In genomic region chr2:155619817-155620216, GRCm38 (mm10) we compare ENCODE assay signal across 8 mouse cellular contexts. TPM values are rescaled to one million over a fixed set of nuclear protein-coding genes. Genes with fewer than 3 reads are reported as not detected.
A peak's percentile ranks its signal among the peaks of the same experiment; 100 is the strongest.
DNase-seq lines count a peak whose midpoint lies in the region; ATAC-seq and TF ChIP-seq lines count a peak whose summit lies in the region.

No protein-coding gene starts in this region.

- H3K36me3 ChIP-seq in neural tube, embryonic 15.5 days = no peaks in the 10 kb centered on the region
- H3K36me3 ChIP-seq in heart, adult 2 months (ENCODE audit: control insufficient read depth, insufficient read depth, low read length) = no peaks in the 10 kb centered on the region
- no peaks in the 10 kb centered on the region for H3K36me3 ChIP-seq in limb, embryonic 14.5 days (ENCODE audit: control insufficient read depth, insufficient read depth, low read length)
- H3K36me3 ChIP-seq in midbrain, embryonic 16.5 days (ENCODE audit: control insufficient read depth, insufficient read depth, low read length) = no peaks in the 10 kb centered on the region

- no peak for TF ChIP-seq EP300 in heart, adult 2 months (IDR thresholded peaks at IDR 0.05; ENCODE audit: insufficient read depth, low read depth, low read length)

- ATAC-seq in neural tube, embryonic 15.5 days (ENCODE audit: low FRiP score) = no peak
- peak; percentile 72 for ATAC-seq in limb, embryonic 14.5 days (ENCODE audit: low FRiP score, low read depth)
- 0 out of 2 replicates have a peak, but pooled peaks have one; percentile 39 for ATAC-seq in midbrain, embryonic 16.5 days

- DNase-seq in neural tube, embryonic 10.5 days (ENCODE audit: extremely low spot score, low spot score) = peak; percentile 88
- DNase-seq in embryo, embryonic 9.5 days (ENCODE audit: extremely low spot score) = peak; percentile 85
- peak; percentile 78 to 89 for DNase-seq in heart, adult 2 months
- DNase-seq in kidney, adult 8-10 months = peak; percentile 80 to 90
- DNase-seq in limb, embryonic 14.5 days (ENCODE audit: low spot score) = peak; percentile 80
- DNase-seq in spleen, postnatal 14 days (ENCODE audit: low spot score in 2 of 2) = peak; percentile 77 to 87

- H3K4me3 ChIP-seq in neural tube, embryonic 15.5 days (replicated peaks) = no peak overlapping the region
- no peak overlapping the region for H3K4me3 ChIP-seq in heart, adult 2 months
- no peak overlapping the region for H3K4me3 ChIP-seq in limb, embryonic 14.5 days (replicated peaks; ENCODE audit: low read length)
- no peak overlapping the region for H3K4me3 ChIP-seq in midbrain, embryonic 16.5 days (ENCODE audit: low read depth, low read length)

- no peaks in the 10 kb centered on the region; the same call in 1 of the 2 replicates for H3K27me3 ChIP-seq in neural tube, embryonic 15.5 days (replicated peaks)
- no peaks in the 10 kb centered on the region for H3K27me3 ChIP-seq in heart, adult 2 months (ENCODE audit: control insufficient read depth, insufficient read depth, low read length)
- no peaks in the 10 kb centered on the region for H3K27me3 ChIP-seq in limb, embryonic 14.5 days (ENCODE audit: control insufficient read depth, insufficient read depth, low read length)
- no peaks in the 10 kb centered on the region; the same call in 1 of the 2 replicates for H3K27me3 ChIP-seq in midbrain, embryonic 16.5 days (ENCODE audit: control insufficient read depth, insufficient read depth, low read depth, low read length)

- H3K4me2 ChIP-seq in neural tube, embryonic 15.5 days = no peak overlapping the region
- H3K4me2 ChIP-seq in limb, embryonic 14.5 days (replicated peaks; ENCODE audit: low read depth, low read length, severe bottlenecking) = no peak overlapping the region
- H3K4me2 ChIP-seq in midbrain, embryonic 16.5 days (ENCODE audit: low read length) = no peak overlapping the region

- no peaks in the 10 kb centered on the region for H3K4me1 ChIP-seq in neural tube, embryonic 15.5 days
- H3K4me1 ChIP-seq in heart, adult 2 months (ENCODE audit: control insufficient read depth, insufficient read depth, low read length) = no peaks in the 10 kb centered on the region
- no peaks in the 10 kb centered on the region for H3K4me1 ChIP-seq in limb, embryonic 14.5 days (ENCODE audit: control insufficient read depth, insufficient read depth, low read length)
- no peaks in the 10 kb centered on the region for H3K4me1 ChIP-seq in midbrain, embryonic 16.5 days (ENCODE audit: control insufficient read depth, insufficient read depth, low read length)

- no peaks in the 10 kb centered on the region for H3K79me2 ChIP-seq in heart, adult 2 months (replicated peaks; ENCODE audit: control insufficient read depth, insufficient read depth, low read length)

- H3K9ac ChIP-seq in neural tube, embryonic 15.5 days (replicated peaks) = no peak overlapping the region
- no peak overlapping the region for H3K9ac ChIP-seq in heart, adult 2 months (ENCODE audit: low read depth, low read length)
- H3K9ac ChIP-seq in limb, embryonic 14.5 days (ENCODE audit: low read depth, low read length, severe bottlenecking) = no peak overlapping the region
- no peak overlapping the region for H3K9ac ChIP-seq in midbrain, embryonic 16.5 days (ENCODE audit: low read depth, low read length)

- intact Hi-C loops in heart, adult 2 months (cut with DNase I) = loop anchor here (1.0 to 2.0 kb wide), 3 partner anchors 23 to 108 kb away; no protein-coding TSS in a partner anchor

- TF ChIP-seq CTCF in heart, adult 2 months (IDR thresholded peaks at IDR 0.05) = peak; percentile 92

- WGBS in neural tube, embryonic 15.5 days = 20% methylated on average over 8 of the region's 8 CpGs
- WGBS in heart, adult 2 months = 17% methylated on average over 8 of the region's 8 CpGs
- 22% methylated on average over 8 of the region's 8 CpGs for WGBS in limb, embryonic 14.5 days
- WGBS in midbrain, embryonic 16.5 days = 23% methylated on average over 8 of the region's 8 CpGs

- H3K27ac ChIP-seq in neural tube, embryonic 15.5 days (replicated peaks) = no peak overlapping the region
- no peak overlapping the region for H3K27ac ChIP-seq in heart, adult 2 months
- H3K27ac ChIP-seq in limb, embryonic 14.5 days (replicated peaks; ENCODE audit: low read depth, low read length) = no peak overlapping the region
- H3K27ac ChIP-seq in midbrain, embryonic 16.5 days (ENCODE audit: low read length) = no peak overlapping the region

- no peaks in the 10 kb centered on the region for H3K9me3 ChIP-seq in neural tube, embryonic 15.5 days (replicated peaks)
- no peaks in the 10 kb centered on the region for H3K9me3 ChIP-seq in limb, embryonic 14.5 days (ENCODE audit: control insufficient read depth, low read length)
- no peaks in the 10 kb centered on the region for H3K9me3 ChIP-seq in midbrain, embryonic 16.5 days (replicated peaks; ENCODE audit: control insufficient read depth, low read length, poor library complexity, severe bottlenecking)

- TF ChIP-seq POLR2A in heart, adult 2 months (IDR thresholded peaks at IDR 0.05; ENCODE audit: insufficient read depth, low read depth, low read length) = no peak
- no peak for TF ChIP-seq POLR2A in limb, embryonic 14.5 days (IDR thresholded peaks at IDR 0.05; ENCODE audit: borderline replicate concordance, extremely low read depth, insufficient read depth, insufficient read length)

RNA-seq across cellular contexts. Expression of gene Myh7b, which starts 8.8 kb away (rescaled TPM):
- 1.0 and 1.9 TPM in 2 replicates for polyA plus RNA-seq in neural tube, embryonic 15.5 days (2015; fragmentation: Nextera tagmentation; extraction: Ambion mirVana)
- 10 to 100 TPM; 28.6 to 43.2 TPM for total RNA-seq in heart, adult 2 months (2021)
- polyA plus RNA-seq in heart, adult 2 months (2012; rRNA removed) = 38.2 and 41.6 TPM in 2 replicates
- polyA plus RNA-seq in limb, embryonic 14.5 days (2012; rRNA removed) = 21.9 and 27.0 TPM in 2 replicates
- polyA plus RNA-seq in limb, embryonic 14.5 days (2014; fragmentation: Nextera tagmentation; extraction: Ambion mirVana) = 3.6 and 5.0 TPM in 2 replicates
- 0.80 and 1.0 TPM in 2 replicates for polyA plus RNA-seq in midbrain, embryonic 16.5 days (2015; fragmentation: Nextera tagmentation; extraction: Ambion mirVana)

RNA-seq across cellular contexts. Expression of gene Gss, which starts 27.2 kb away (rescaled TPM):
- polyA plus RNA-seq in neural tube, embryonic 15.5 days (2015; fragmentation: Nextera tagmentation; extraction: Ambion mirVana) = 15.9 and 21.7 TPM in 2 replicates
- total RNA-seq in heart, adult 2 months (2021) = 10 to 100 TPM; 13.0 to 14.0 TPM
- 14.0 and 15.3 TPM in 2 replicates for polyA plus RNA-seq in heart, adult 2 months (2012; rRNA removed)
- 16.3 and 21.3 TPM in 2 replicates for polyA plus RNA-seq in limb, embryonic 14.5 days (2012; rRNA removed)
- polyA plus RNA-seq in limb, embryonic 14.5 days (2014; fragmentation: Nextera tagmentation; extraction: Ambion mirVana) = 24.9 and 28.7 TPM in 2 replicates
- polyA plus RNA-seq in midbrain, embryonic 16.5 days (2015; fragmentation: Nextera tagmentation; extraction: Ambion mirVana) = 13.6 and 15.1 TPM in 2 replicates
